Mouse (Mus musculus) CH12.LX (cell line): ENCODE results near the gene 2610528A11Rik. TPM values are rescaled to one million over a fixed set of nuclear protein-coding genes. Genes with fewer than 3 reads are reported as not detected.

Source experiments
- DNase-seq: peaks from one replicate; pipeline ENCODE4 v3.0.0-alpha.2; 2013; ENCODE audit errors: extremely low read depth
- H3K27ac ChIP-seq: 2 replicates; pipeline ENCODE4 v1.5.1; 2012; ENCODE audit warnings: low read depth, mild to moderate bottlenecking, control low read depth, moderate library complexity; ENCODE audit not compliant: insufficient read depth
- H3K27me3 ChIP-seq: replicated peaks from 2 replicates; pipeline ENCODE3; 2012; ENCODE audit warnings: inconsistent platforms
- H3K36me3 ChIP-seq, 2 experiments: replicated peaks in 1 of 2; 2 replicates each; pipeline versions ENCODE3 to v1.6.1; 2012; ENCODE audit warnings: inconsistent platforms in 1 of 2, low read length in 1 of 2, mild to moderate bottlenecking in 1 of 2, mixed read lengths in 1 of 2, moderate library complexity in 1 of 2; ENCODE audit not compliant: control insufficient read depth in 1 of 2, insufficient read depth in 1 of 2
- H3K4me1 ChIP-seq, 2 experiments: 2 replicates each; pipeline ENCODE4 v1.6.1; 2012; ENCODE audit warnings: inconsistent platforms in 1 of 2, moderate library complexity in 1 of 2; ENCODE audit not compliant: insufficient read depth in 2 of 2, control insufficient read depth in 1 of 2
- H3K4me2 ChIP-seq: 2 replicates; pipeline ENCODE4 v1.6.1; 2012; ENCODE audit warnings: low read depth, mild to moderate bottlenecking, control low read depth; ENCODE audit not compliant: poor library complexity, insufficient read depth, severe bottlenecking
- H3K4me3 ChIP-seq, 3 experiments: fragments of 150-350 bp in 1 of 3; sonication (generic) in 1 of 3; replicated peaks in 1 of 3; 2 replicates each; pipeline versions ENCODE3 to v1.5.1; 2011 to 2012; ENCODE audit warnings: low read depth in 2 of 3, low read length in 2 of 3, mild to moderate bottlenecking in 2 of 3, moderate library complexity in 2 of 3, control low read depth in 1 of 3, improper control_type of control experiment in 1 of 3, inconsistent platforms in 1 of 3, mixed read lengths in 1 of 3; ENCODE audit not compliant: poor library complexity in 1 of 3
- H3K79me2 ChIP-seq: replicated peaks from 2 replicates; pipeline ENCODE4 v1.6.1; 2012; ENCODE audit warnings: mild to moderate bottlenecking, moderate library complexity; ENCODE audit not compliant: control insufficient read depth, poor library complexity, insufficient read depth, severe bottlenecking; ENCODE audit errors: extremely low read depth
- H3K9ac ChIP-seq: 2 replicates; pipeline ENCODE4 v1.6.1; 2012; ENCODE audit warnings: low read depth, mild to moderate bottlenecking, control low read depth, moderate library complexity; ENCODE audit not compliant: insufficient read depth
- H3K9me3 ChIP-seq: replicated peaks from 2 replicates; pipeline ENCODE3; 2012; ENCODE audit warnings: low read length, inconsistent platforms, mixed read lengths
- BHLHE40 ChIP-seq: IDR thresholded peaks from 2 replicates; pipeline ENCODE4 v1.6.1; 2011; ENCODE audit warnings: mild to moderate bottlenecking, low read depth, low read length, improper control_type of control experiment
- E2F4 ChIP-seq: IDR thresholded peaks from 2 replicates; pipeline ENCODE4 v1.6.1; 2011; ENCODE audit warnings: low read depth, low read length, improper control_type of control experiment; ENCODE audit not compliant: insufficient replicate concordance
- EP300 ChIP-seq: IDR thresholded peaks from 2 replicates; pipeline ENCODE4 v1.6.1; 2011; ENCODE audit warnings: low read length, improper control_type of control experiment
- ETS1 ChIP-seq: conservative IDR thresholded peaks from 2 replicates; pipeline ENCODE4 v1.6.1; 2012; ENCODE audit warnings: low read depth, mild to moderate bottlenecking, inconsistent platforms, low read length, improper control_type of control experiment, moderate library complexity
- HCFC1 ChIP-seq: IDR thresholded peaks from 2 replicates; pipeline ENCODE4 v1.6.1; 2012; ENCODE audit warnings: low read depth, mild to moderate bottlenecking, inconsistent platforms, low read length, improper control_type of control experiment
- IRF4 ChIP-seq: IDR thresholded peaks from 2 replicates; pipeline ENCODE4 v1.6.1; 2014; ENCODE audit warnings: low read depth, mild to moderate bottlenecking, inconsistent platforms, low read length, improper control_type of control experiment
- KAT2A ChIP-seq: IDR thresholded peaks from 2 replicates; pipeline ENCODE4 v1.6.1; 2012; ENCODE audit warnings: low read length, improper control_type of control experiment, inconsistent platforms; ENCODE audit not compliant: insufficient replicate concordance
- MAFK ChIP-seq: IDR thresholded peaks from 2 replicates; pipeline ENCODE4 v1.6.1; 2011; ENCODE audit warnings: low read length, improper control_type of control experiment; ENCODE audit not compliant: insufficient replicate concordance
- MXI1 ChIP-seq: IDR thresholded peaks from 2 replicates; pipeline ENCODE4 v1.6.1; 2011; ENCODE audit warnings: mild to moderate bottlenecking, low read depth, low read length, improper control_type of control experiment
- MYC ChIP-seq: IDR thresholded peaks from 2 replicates; pipeline ENCODE4 v1.6.1; 2011; ENCODE audit warnings: low read depth, mild to moderate bottlenecking, improper control_type of control experiment, low read length
- NELFE ChIP-seq: IDR thresholded peaks from 2 replicates; pipeline ENCODE4 v1.6.1; 2011; ENCODE audit warnings: low read depth, low read length, improper control_type of control experiment
- NRF1 ChIP-seq: IDR thresholded peaks from 2 replicates; pipeline ENCODE4 v1.6.1; 2014; ENCODE audit warnings: low read depth, mild to moderate bottlenecking, inconsistent platforms, low read length, improper control_type of control experiment, moderate library complexity
- POLR2A ChIP-seq: IDR thresholded peaks from 2 replicates; pipeline ENCODE4 v1.6.1; 2011; ENCODE audit warnings: low read depth, mild to moderate bottlenecking, improper control_type of control experiment, low read length
- POLR2AphosphoS2 ChIP-seq: IDR thresholded peaks from 2 replicates; pipeline ENCODE4 v1.6.1; 2011; ENCODE audit warnings: low read depth, low read length, improper control_type of control experiment
- RAD21 ChIP-seq: IDR thresholded peaks from 2 replicates; pipeline ENCODE4 v1.6.1; 2011; ENCODE audit warnings: low read depth, mild to moderate bottlenecking, low read length, improper control_type of control experiment, moderate library complexity
- RCOR1 ChIP-seq: conservative IDR thresholded peaks from 2 replicates; pipeline ENCODE4 v1.6.1; 2012; ENCODE audit warnings: low read depth, mild to moderate bottlenecking, inconsistent platforms, low read length, improper control_type of control experiment
- TBP ChIP-seq: conservative IDR thresholded peaks from 2 replicates; pipeline ENCODE4 v1.6.1; 2011; ENCODE audit warnings: low read depth, low read length, improper control_type of control experiment
- TCF12 ChIP-seq: IDR thresholded peaks from 2 replicates; pipeline ENCODE4 v1.6.1; 2014; ENCODE audit warnings: low read depth, mild to moderate bottlenecking, inconsistent platforms, low read length, improper control_type of control experiment
- ZKSCAN1 ChIP-seq: IDR thresholded peaks from 2 replicates; pipeline ENCODE4 v1.6.1; 2012; ENCODE audit warnings: low read depth, inconsistent platforms, low read length, improper control_type of control experiment, borderline replicate concordance
- ZNF384 ChIP-seq: IDR thresholded peaks from 2 replicates; pipeline ENCODE4 v1.6.1; 2012; ENCODE audit warnings: low read depth, low read length, improper control_type of control experiment, inconsistent platforms
- dilution Hi-C: fragments of 300-500 bp; cut with MboI; formaldehyde crosslinking; loops from 2 replicates; pipeline ENCODE4 v1.14.3; 2020; ENCODE audit warnings: low sequenced_read_pairs; ENCODE audit not compliant: extremely low pct_unique_long_range_greater_than_20kb, extremely low pct_ligation_motif_present
- in situ Hi-C: fragments of 300-500 bp; cut with MboI; formaldehyde crosslinking; loops from 3 replicates; pipeline ENCODE4 v1.14.3; 2019; ENCODE audit warnings: low sequenced_read_pairs, low pct_ligation_motif_present, low pct_unique_long_range_greater_than_20kb, mixed read lengths
- polyA plus RNA-seq: library from polyadenylated mRNA; unstranded; fragments of >175 nt; gene quantifications from 2 replicates; pipeline ENCODE4 v1.2.1, GENCODE M21; 2012; ENCODE audit warnings: low read depth; ENCODE audit not compliant: insufficient read length
- total RNA-seq, 2 experiments: library from RNA; depleted of rRNA; stranded (reverse); fragments of 300-350 nt in 1 of 2; fragments of >200 nt in 1 of 2; gene quantifications; 2 replicates each; pipeline ENCODE4 v1.2.3; 2012 to 2014

2610528A11Rik gene
- total and polyA plus RNA-seq, 3 experiments = not detected

GRCm38 (mm10) chr14:37067629-37068028 is 46.2 kb downstream of the 2610528A11Rik start, which contains the start of gene Lrit2:
TSS of gene Lrit2 (plus strand) at chr14:37067929.
- dilution Hi-C loops = no loop called here
- no peaks in the 10 kb centered on the region for H3K4me1 ChIP-seq

GRCm38 (mm10) chr14:37066636-37067035 is 47.2 kb downstream of the 2610528A11Rik start:
- TF ChIP-seq E2F4 = no peak
- no peak for TF ChIP-seq TBP
- TF ChIP-seq MXI1 = no peak
- no peak for TF ChIP-seq ETS1
- TF ChIP-seq TCF12 = no peak
- no peak for TF ChIP-seq BHLHE40
- TF ChIP-seq RCOR1 = no peak
- no peak for TF ChIP-seq MYC
- no peak for TF ChIP-seq NELFE
- TF ChIP-seq MAFK = no peak
- no peak for TF ChIP-seq HCFC1
- TF ChIP-seq RAD21 = no peak
- TF ChIP-seq IRF4 = no peak
- TF ChIP-seq ZKSCAN1 = no peak
- TF ChIP-seq POLR2A = no peak
- no peak for TF ChIP-seq NRF1
- TF ChIP-seq POLR2AphosphoS2 = no peak
- no peak for TF ChIP-seq ZNF384
- DNase-seq = no peak
- no peaks in the 10 kb centered on the region for H3K4me1 ChIP-seq
- H3K79me2 ChIP-seq = no peaks in the 10 kb centered on the region
- in situ Hi-C loops = no loop called here
- H3K9me3 ChIP-seq = no peaks in the 10 kb centered on the region
- H3K4me3 ChIP-seq = no peak overlapping the region
- peaks cover 53% of the 10 kb centered on the region for H3K27me3 ChIP-seq
- H3K27ac ChIP-seq = no peak overlapping the region
- H3K4me2 ChIP-seq = no peak overlapping the region
- dilution Hi-C loops = no loop called here
- no peaks in the 10 kb centered on the region for H3K36me3 ChIP-seq
- no peak overlapping the region for H3K9ac ChIP-seq

More at GRCm38 (mm10) chr14:37067629-37068028, 46.2 kb downstream of the 2610528A11Rik start, which contains the start of gene Lrit2:
- Histone ChIP-seq H3K4me2 (no peak within 1 kb of the TSS), H3K27ac (no peak within 1 kb of the TSS), H3K9me3 (no peaks in the 10 kb centered on the region), H3K27me3 (peaks cover 53% of the 10 kb centered on the region), H3K4me3 (no peak within 1 kb of the TSS), H3K79me2 (no peaks in the 10 kb centered on the region), H3K36me3 (no peaks in the 10 kb centered on the region), H3K9ac (no peak within 1 kb of the TSS)
- no peak for DNase-seq
- in situ Hi-C loops = no loop called here
- TF ChIP-seq MYC (no peak), KAT2A (no peak), EP300 (no peak), E2F4 (no peak)
